Mouse (Mus musculus) brain, adult 10 weeks (tissue): ENCODE measurements around the gene Ctdsp2. TPM values are rescaled to one million over a fixed set of nuclear protein-coding genes. Genes with fewer than 3 reads are reported as not detected.

Experiments
- polyA plus RNA-seq: library from polyadenylated mRNA; stranded (reverse); fragments of 350-450 nt; fragmentation: Illumina TruSeq; extraction: RNeasy Lipid Tissue Mini Kit (QIAGEN cat#74804); gene quantifications from one replicate; pipeline ENCODE4 v1.2.3, GENCODE M21; 2015; ENCODE audit warnings: low read depth, low replicate concordance

Gene Ctdsp2
- polyA plus RNA-seq, result 50.5 TPM

GRCm38 (mm10) chr10:126978277-126978994, at the start of gene Ctdsp2:
Gene Ctdsp2, plus strand, starts transcription at chr10:126978717.

GRCm38 (mm10) chr10:127000529-127000928, 22.0 kb downstream of the Ctdsp2 start, which contains the start of gene Avil:
Gene Avil, plus strand, starts transcription at chr10:127000709.

GRCm38 (mm10) chr10:127030336-127031296, 52.1 kb downstream of the Ctdsp2 start, which contains the start of gene Tsfm:
Gene Tsfm, minus strand, starts transcription at chr10:127030840.

GRCm38 (mm10) chr10:127041274-127041766, 62.8 kb downstream of the Ctdsp2 start, which contains the start of the genes Mettl1 and Eef1akmt3:
Gene Mettl1, plus strand, starts transcription at chr10:127041414.
Gene Eef1akmt3, minus strand, starts transcription at chr10:127041513.

GRCm38 (mm10) chr10:127047954-127048353, 69.4 kb downstream of the Ctdsp2 start, which contains the start of gene Cyp27b1:
Gene Cyp27b1, plus strand, starts transcription at chr10:127048250.

Other genes with a start within 250 kb of the Ctdsp2 start
- 9.2 TPM for gene Atp23, start 77.4 kb upstream of the Ctdsp2 start, polyA plus RNA-seq
- 0.52 TPM for gene Avil, start 22.0 kb downstream of the Ctdsp2 start, polyA plus RNA-seq
- 28.8 TPM for gene Tsfm, start 52.1 kb downstream of the Ctdsp2 start, polyA plus RNA-seq
- gene Mettl1, start 62.7 kb downstream of the Ctdsp2 start, polyA plus RNA-seq, result 12.4 TPM
- not detected for gene Eef1akmt3, start 62.8 kb downstream of the Ctdsp2 start, polyA plus RNA-seq
- gene Cyp27b1, start 69.5 kb downstream of the Ctdsp2 start, polyA plus RNA-seq, result 0.46 TPM
- 12.9 TPM for gene March9, start 81.5 kb downstream of the Ctdsp2 start, polyA plus RNA-seq
- 117 TPM for gene Cdk4, start 84.8 kb downstream of the Ctdsp2 start, polyA plus RNA-seq
- 99.1 TPM for gene Tspan31, start 91.5 kb downstream of the Ctdsp2 start, polyA plus RNA-seq
- gene Agap2, start 96.6 kb downstream of the Ctdsp2 start, polyA plus RNA-seq, result 315 TPM
- gene Os9, start 142.4 kb downstream of the Ctdsp2 start, polyA plus RNA-seq, result 108 TPM
- gene B4galnt1, start 186.5 kb downstream of the Ctdsp2 start, polyA plus RNA-seq, result 103 TPM
- gene Slc26a10, start 201.9 kb downstream of the Ctdsp2 start, polyA plus RNA-seq, result 5.2 TPM
- gene Arhgef25, start 211.4 kb downstream of the Ctdsp2 start, polyA plus RNA-seq, result 181 TPM
- 238 TPM for gene Dtx3, start 217.0 kb downstream of the Ctdsp2 start, polyA plus RNA-seq
- 84.7 TPM for gene Pip4k2c, start 232.9 kb downstream of the Ctdsp2 start, polyA plus RNA-seq